ENCODE assay signal across 21 mouse cellular contexts in the genomic region with DNA sequence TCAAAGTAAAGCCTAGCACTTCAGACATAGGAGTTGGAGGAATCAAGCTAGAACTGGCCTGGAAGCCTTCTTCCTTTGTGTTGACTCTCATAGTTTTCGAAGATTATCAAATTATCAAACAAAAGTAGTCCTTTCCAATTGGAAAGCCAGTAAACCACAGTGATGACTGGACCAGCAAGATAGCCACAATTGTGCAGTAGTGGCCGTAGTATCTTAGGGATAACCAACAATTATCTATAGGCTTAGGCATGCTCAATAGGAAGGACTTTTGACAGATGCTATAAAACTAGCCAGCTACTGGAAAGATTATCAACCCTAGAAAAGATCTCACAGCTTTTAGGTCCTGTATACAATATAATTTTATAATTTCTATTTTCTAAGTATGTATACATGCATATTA.
"Had no signal": no experiment of that assay in that cellular context is flagged by ENCODE, and none has a peak within 500 bp of the region (broad histone marks: within the 10 kb centered on the region; RNA-seq: fewer than 3 reads in every experiment).

No protein-coding gene starts in this region.

- ATAC-seq: midbrain, embryonic 16.5 days had no signal

- H3K36me3 ChIP-seq: midbrain, embryonic 10.5 days; midbrain, embryonic 12.5 days; neural tube, embryonic 13.5 days; neural tube, embryonic 15.5 days; stomach, embryonic 15.5 days had no signal

- DNase-seq: lung, adult 18-20 months; lung, embryonic 14.5 days; lung, postnatal 10 days; lung, postnatal 4 days; midbrain, embryonic 14.5 days; retina, postnatal 1 day; right cerebral cortex, adult 18-20 months; right cerebral cortex, postnatal 25 days; thymus, adult 2 months; thymus, postnatal 25 days; thymus, postnatal 4 days had no signal

- H3K4me2 ChIP-seq: liver, embryonic 15.5 days; lung, embryonic 14.5 days; midbrain, embryonic 12.5 days; neural tube, embryonic 13.5 days; neural tube, embryonic 15.5 days; stomach, embryonic 15.5 days had no signal

- H3K4me3 ChIP-seq: liver, embryonic 15.5 days; megakaryocyte, embryonic 14.5 days; midbrain, embryonic 10.5 days; midbrain, embryonic 12.5 days; myocyte; neural tube, embryonic 13.5 days; neural tube, embryonic 15.5 days; stomach, embryonic 15.5 days had no signal

- H3K27ac ChIP-seq: liver, embryonic 15.5 days; midbrain, embryonic 10.5 days; midbrain, embryonic 12.5 days; neural tube, embryonic 13.5 days; neural tube, embryonic 15.5 days; stomach, embryonic 15.5 days; stomach, postnatal 0 days had no signal

- H3K9me3 ChIP-seq: liver, embryonic 15.5 days; megakaryocyte, embryonic 14.5 days; midbrain, embryonic 10.5 days; midbrain, embryonic 12.5 days; neural tube, embryonic 13.5 days; neural tube, embryonic 15.5 days; stomach, embryonic 15.5 days had no signal

- H3K9ac ChIP-seq: liver, embryonic 15.5 days; lung, embryonic 14.5 days; midbrain, embryonic 12.5 days; neural tube, embryonic 13.5 days; neural tube, embryonic 15.5 days; stomach, embryonic 15.5 days had no signal

- H3K27me3 ChIP-seq: liver, embryonic 15.5 days; megakaryocyte, embryonic 14.5 days; midbrain, embryonic 12.5 days; neural tube, embryonic 13.5 days; neural tube, embryonic 15.5 days; stomach, embryonic 15.5 days had no signal
